Mouse (Mus musculus) heart, embryonic 15.5 days (tissue): ENCODE measurements at regions not wholly inside any gene's neighbourhood (a gene's known extent, or its start where the extent isn't known, plus 50 kb on each side); places are given as distances from the start of the nearest gene placed in this dataset.

Experiments used
- ATAC-seq: fragments of 200-750 bp; cut with Nextera tagmentation; replicated peaks from 2 replicates; pipeline ENCODE4 v1.8.0; 2017; ENCODE audit warnings: low read depth, moderate TSS enrichment; ENCODE audit not compliant: insufficient number of reproducible peaks, insufficient read depth, low FRiP score
- H3K27ac ChIP-seq: fragments of 300-500 bp; sonication (generic); 2 replicates; pipeline ENCODE4 v1.5.1; 2015; ENCODE audit warnings: mild to moderate bottlenecking, inconsistent platforms
- H3K27me3 ChIP-seq: fragments of 300-500 bp; sonication (generic); 2 replicates; pipeline ENCODE4 v1.6.1; 2015; ENCODE audit warnings: inconsistent platforms
- H3K36me3 ChIP-seq: fragments of 300-500 bp; sonication (generic); 2 replicates; pipeline ENCODE4 v1.6.1; 2015; ENCODE audit warnings: mild to moderate bottlenecking, inconsistent platforms
- H3K4me1 ChIP-seq: fragments of 300-500 bp; sonication (generic); replicated peaks from 2 replicates; pipeline ENCODE4 v1.6.1; 2015; ENCODE audit warnings: inconsistent platforms
- H3K4me2 ChIP-seq: fragments of 300-500 bp; sonication (generic); 2 replicates; pipeline ENCODE4 v1.6.1; 2015; ENCODE audit warnings: inconsistent platforms, mild to moderate bottlenecking, moderate library complexity
- H3K4me3 ChIP-seq: fragments of 300-500 bp; sonication (generic); 2 replicates; pipeline ENCODE4 v1.5.1; 2015; ENCODE audit warnings: mild to moderate bottlenecking, inconsistent platforms
- H3K9ac ChIP-seq: fragments of 300-500 bp; sonication (generic); 2 replicates; pipeline ENCODE4 v1.6.1; 2015; ENCODE audit warnings: mild to moderate bottlenecking, inconsistent platforms
- H3K9me3 ChIP-seq: fragments of 300-500 bp; sonication (generic); replicated peaks from 2 replicates; pipeline ENCODE4 v1.6.1; 2016; ENCODE audit warnings: inconsistent platforms
- WGBS: fragments of 180-500 bp; shearing (Covaris S2); methylation state at CpG from one replicate; pipeline ENCODE4 v1.1.7; 2015; ENCODE audit warnings: mixed read lengths; 5-methylcytosine and 5-hydroxymethylcytosine counted together

DNA sequence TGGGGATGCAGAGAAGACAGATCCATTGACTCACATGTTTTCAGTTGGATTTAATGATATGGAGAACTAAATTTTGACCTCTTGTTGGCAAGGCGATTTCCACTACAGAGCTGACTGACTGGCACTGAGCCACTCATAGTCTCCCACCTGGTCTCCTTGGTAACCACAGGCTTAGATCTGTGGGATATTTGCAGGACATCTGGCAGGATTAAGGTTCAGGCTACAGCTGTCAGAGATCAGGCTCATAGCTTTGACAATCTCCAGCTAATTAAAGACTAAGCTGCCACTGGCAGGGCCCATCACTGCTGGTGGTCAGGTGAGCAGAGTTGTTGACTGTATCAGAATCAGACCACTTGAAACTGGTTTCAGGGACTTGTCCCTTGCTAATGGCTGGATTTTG, 595.4 kb downstream of the Sema5a start:
- Histone ChIP-seq H3K27me3 (no peaks in the 10 kb centered on the region), H3K4me1 (no peaks in the 10 kb centered on the region), H3K27ac (no peak overlapping the region), H3K36me3 (no peaks in the 10 kb centered on the region), H3K4me3 (no peak overlapping the region), H3K9ac (no peak overlapping the region), H3K4me2 (no peak overlapping the region), H3K9me3 (no peaks in the 10 kb centered on the region)
- ATAC-seq: no peak
- 68% methylated on average over 1 of the region's 1 CpGs for WGBS
